Mouse (Mus musculus) liver, embryonic 13.5 days (tissue): ENCODE data around the gene Srgap2. TPM values are rescaled to one million over a fixed set of nuclear protein-coding genes. Genes with fewer than 3 reads are reported as not detected.

Experiments
- ATAC-seq: fragments of 200-750 bp; cut with Nextera tagmentation; 2 replicates; pipeline ENCODE4 v1.8.0; 2017; ENCODE audit warnings: low read depth, mild to moderate bottlenecking, moderate number of reproducible peaks, moderate library complexity
- DNase-seq: peaks from one replicate; pipeline ENCODE4 v3.0.0; 2022
- H3K27ac ChIP-seq: fragments of 300-500 bp; sonication (generic); 2 replicates; pipeline ENCODE4 v1.5.1; 2015; ENCODE audit warnings: moderate library complexity, mild to moderate bottlenecking, inconsistent platforms
- H3K27me3 ChIP-seq: fragments of 300-500 bp; sonication (generic); 2 replicates; pipeline ENCODE4 v1.6.1; 2015; ENCODE audit warnings: mild to moderate bottlenecking, inconsistent platforms
- H3K36me3 ChIP-seq: fragments of 300-500 bp; sonication (generic); 2 replicates; pipeline ENCODE4 v1.6.1; 2015; ENCODE audit warnings: mild to moderate bottlenecking, inconsistent platforms
- H3K4me1 ChIP-seq: fragments of 300-500 bp; sonication (generic); replicated peaks from 2 replicates; pipeline ENCODE4 v1.6.1; 2015; ENCODE audit warnings: inconsistent platforms
- H3K4me2 ChIP-seq: fragments of 300-500 bp; sonication (generic); 2 replicates; pipeline ENCODE4 v1.6.1; 2015; ENCODE audit warnings: inconsistent platforms, mild to moderate bottlenecking, moderate library complexity
- H3K4me3 ChIP-seq: fragments of 300-500 bp; sonication (generic); replicated peaks from 2 replicates; pipeline ENCODE4 v1.5.1; 2015; ENCODE audit warnings: mild to moderate bottlenecking, inconsistent platforms
- H3K9ac ChIP-seq: fragments of 300-500 bp; sonication (generic); 2 replicates; pipeline ENCODE4 v1.6.1; 2015; ENCODE audit warnings: mild to moderate bottlenecking, inconsistent platforms
- H3K9me3 ChIP-seq: fragments of 300-500 bp; sonication (generic); replicated peaks from 2 replicates; pipeline ENCODE4 v1.6.1; 2016; ENCODE audit warnings: inconsistent platforms
- WGBS: fragments of 180-500 bp; shearing (Covaris S2); methylation state at CpG from one replicate; pipeline ENCODE4 v1.1.7; 2015; ENCODE audit not compliant: insufficient replicate concordance; 5-methylcytosine and 5-hydroxymethylcytosine counted together
- polyA plus RNA-seq: library from polyadenylated mRNA; unstranded; fragments of >200 nt; fragmentation: Nextera tagmentation; extraction: Ambion mirVana; gene quantifications from 2 replicates; pipeline ENCODE4 v1.2.1, GENCODE M21; 2015

The Srgap2 gene
- polyA plus RNA-seq, 1 experiment from 2014 or later, result 3.7 TPM

- DNase-seq, result no peak
- Histone ChIP-seq H3K9me3 (no peaks in the 10 kb centered on the region), H3K4me2 (peak within 1 kb of the TSS; percentile 46), H3K27me3 (no peaks in the 10 kb centered on the region), H3K27ac (no peak within 1 kb of the TSS), H3K9ac (no peak within 1 kb of the TSS), H3K4me3 (peak within 1 kb of the TSS; percentile 32), H3K36me3 (no peaks in the 10 kb centered on the region), H3K4me1 (peaks cover 32% of the 10 kb centered on the region)
- WGBS, result 35% methylated on average over 4 of the region's 4 CpGs
- no peak for ATAC-seq
Measured at GRCm38 (mm10) chr1:131279456-131279776, 247.7 kb downstream of the Srgap2 start, which contains the start of gene Ikbke. Gene Ikbke, minus strand, starts transcription at chr1:131279606.

- H3K4me2 ChIP-seq, result peak overlapping the region; percentile 46
- H3K9ac ChIP-seq, result no peak overlapping the region
- H3K4me3 ChIP-seq, result peak overlapping the region; percentile 32
- H3K4me1 ChIP-seq, result peaks cover 33% of the 10 kb centered on the region
- H3K36me3 ChIP-seq, result no peaks in the 10 kb centered on the region
- no peak for DNase-seq
- ATAC-seq, result no peak
- H3K9me3 ChIP-seq, result no peaks in the 10 kb centered on the region
- 27% methylated on average over 8 of the region's 8 CpGs for WGBS
- no peak overlapping the region for H3K27ac ChIP-seq
- H3K27me3 ChIP-seq, result no peaks in the 10 kb centered on the region
Measured at GRCm38 (mm10) chr1:131278606-131279455, 248.3 kb downstream of the Srgap2 start.

- Histone ChIP-seq H3K4me2 (peak overlapping the region; percentile 49), H3K9ac (peak overlapping the region; percentile 50; the same call in 1 of the 2 replicates), H3K4me3 (peak overlapping the region; percentile 34), H3K4me1 (peaks cover 33% of the 10 kb centered on the region), H3K9me3 (no peaks in the 10 kb centered on the region), H3K27ac (peak overlapping the region; percentile 75), H3K36me3 (no peaks in the 10 kb centered on the region), H3K27me3 (no peaks in the 10 kb centered on the region)
- DNase-seq, result no peak
- peak; percentile 60 for ATAC-seq
Measured at GRCm38 (mm10) chr1:131276831-131277230, 250.3 kb downstream of the Srgap2 start.

- Histone ChIP-seq H3K4me3 (peak overlapping the region; percentile 34), H3K36me3 (no peaks in the 10 kb centered on the region), H3K27ac (peak overlapping the region; percentile 75), H3K9me3 (no peaks in the 10 kb centered on the region), H3K4me1 (peaks cover 33% of the 10 kb centered on the region), H3K27me3 (no peaks in the 10 kb centered on the region), H3K9ac (peak overlapping the region; percentile 50; the same call in 1 of the 2 replicates), H3K4me2 (peak overlapping the region; percentile 49)
- no peak for DNase-seq
- ATAC-seq, result no peak
- 49% methylated on average over 14 of the region's 14 CpGs for WGBS
Measured at GRCm38 (mm10) chr1:131275577-131275976, 251.6 kb downstream of the Srgap2 start.

- ATAC-seq (peak; percentile 46), DNase-seq (no peak)
- 25% methylated on average over 22 of the region's 22 CpGs for WGBS
- H3K27ac ChIP-seq, result peak overlapping the region; percentile 75
- H3K4me3 ChIP-seq, result peak overlapping the region; percentile 12; the same call in 1 of the 2 replicates
- H3K36me3 ChIP-seq, result no peaks in the 10 kb centered on the region
- no peak overlapping the region for H3K9ac ChIP-seq
- H3K27me3 ChIP-seq, result no peaks in the 10 kb centered on the region
- H3K4me1 ChIP-seq, result peaks cover 27% of the 10 kb centered on the region
- no peaks in the 10 kb centered on the region for H3K9me3 ChIP-seq
- H3K4me2 ChIP-seq, result peak overlapping the region; percentile 38
Measured at GRCm38 (mm10) chr1:131274725-131275539, 252.2 kb downstream of the Srgap2 start.

GRCm38 (mm10) chr1:131269797-131270578 is 257.2 kb downstream of the Srgap2 start:
- ATAC-seq, result no peak
- no peaks in the 10 kb centered on the region for H3K9me3 ChIP-seq
- DNase-seq, result peak; percentile 31
- H3K27ac ChIP-seq, result no peak overlapping the region
- no peak overlapping the region for H3K9ac ChIP-seq
- peaks cover 7% of the 10 kb centered on the region for H3K4me1 ChIP-seq
- WGBS, result 33% methylated on average over 22 of the region's 22 CpGs
- H3K4me3 ChIP-seq, result no peak overlapping the region
- H3K27me3 ChIP-seq, result no peaks in the 10 kb centered on the region
- H3K36me3 ChIP-seq, result peaks cover 3% of the 10 kb centered on the region; the same call in 1 of the 2 replicates
- no peak overlapping the region for H3K4me2 ChIP-seq

- no peak overlapping the region for H3K4me2 ChIP-seq
- H3K4me3 ChIP-seq, result no peak overlapping the region
- H3K9ac ChIP-seq, result no peak overlapping the region
- DNase-seq (no peak), ATAC-seq (no peak)
- WGBS, result 62% methylated on average over 10 of the region's 10 CpGs
- H3K27ac ChIP-seq, result no peak overlapping the region
- H3K27me3 ChIP-seq, result no peaks in the 10 kb centered on the region
- no peaks in the 10 kb centered on the region for H3K9me3 ChIP-seq
- H3K4me1 ChIP-seq, result no peaks in the 10 kb centered on the region
- H3K36me3 ChIP-seq, result peaks cover 3% of the 10 kb centered on the region; the same call in 1 of the 2 replicates
Measured at GRCm38 (mm10) chr1:131268776-131269175, 258.4 kb downstream of the Srgap2 start.

- DNase-seq, result no peak
- H3K27me3 ChIP-seq, result no peaks in the 10 kb centered on the region
- H3K36me3 ChIP-seq, result no peaks in the 10 kb centered on the region; the same call in 1 of the 2 replicates
- 62% methylated on average over 12 of the region's 12 CpGs for WGBS
- no peak for ATAC-seq
- no peak overlapping the region for H3K4me2 ChIP-seq
- no peak overlapping the region for H3K9ac ChIP-seq
- H3K4me3 ChIP-seq, result no peak overlapping the region
- no peak overlapping the region for H3K27ac ChIP-seq
- no peaks in the 10 kb centered on the region for H3K9me3 ChIP-seq
- no peaks in the 10 kb centered on the region for H3K4me1 ChIP-seq
Measured at GRCm38 (mm10) chr1:131263905-131264304, 263.2 kb downstream of the Srgap2 start.

- H3K4me3 ChIP-seq, result no peak overlapping the region
- no peak overlapping the region for H3K27ac ChIP-seq
- H3K27me3 ChIP-seq, result no peaks in the 10 kb centered on the region
- DNase-seq (peak; percentile 40), ATAC-seq (no peak)
- H3K9me3 ChIP-seq, result no peaks in the 10 kb centered on the region
- H3K4me2 ChIP-seq, result no peak overlapping the region
- WGBS, result 30% methylated on average over 10 of the region's 10 CpGs
- H3K4me1 ChIP-seq, result no peaks in the 10 kb centered on the region
- no peak overlapping the region for H3K9ac ChIP-seq
- H3K36me3 ChIP-seq, result no peaks in the 10 kb centered on the region
Measured at GRCm38 (mm10) chr1:131260309-131260656, 266.9 kb downstream of the Srgap2 start.

GRCm38 (mm10) chr1:131259632-131260308 is 267.4 kb downstream of the Srgap2 start:
- H3K27me3 ChIP-seq, result no peaks in the 10 kb centered on the region

More at GRCm38 (mm10) chr1:131259632-131260308, 267.4 kb downstream of the Srgap2 start:
- Histone ChIP-seq H3K9ac (no peak overlapping the region), H3K4me3 (no peak overlapping the region), H3K27ac (no peak overlapping the region), H3K4me2 (no peak overlapping the region), H3K4me1 (no peaks in the 10 kb centered on the region), H3K36me3 (no peaks in the 10 kb centered on the region), H3K9me3 (no peaks in the 10 kb centered on the region)
- ATAC-seq (no peak), DNase-seq (no peak)
- 52% methylated on average over 10 of the region's 10 CpGs for WGBS
